Mouse (Mus musculus) midbrain, embryonic 15.5 days (tissue): Measurements from ENCODE around the gene Ccdc105. TPM values are rescaled to one million over a fixed set of nuclear protein-coding genes. Genes with fewer than 3 reads are reported as not detected.

Experiments
- ATAC-seq: fragments of 200-750 bp; cut with Nextera tagmentation; replicated peaks from 2 replicates; pipeline ENCODE4 v1.8.0; 2017; ENCODE audit warnings: moderate TSS enrichment
- H3K27ac ChIP-seq: fragments of 300-500 bp; sonication (generic); 2 replicates; pipeline ENCODE4 v1.5.1; 2015; ENCODE audit warnings: mild to moderate bottlenecking, inconsistent platforms
- H3K27me3 ChIP-seq: fragments of 300-500 bp; sonication (generic); replicated peaks from 2 replicates; pipeline ENCODE4 v1.6.1; 2015; ENCODE audit warnings: inconsistent platforms
- H3K36me3 ChIP-seq: fragments of 300-500 bp; sonication (generic); replicated peaks from 2 replicates; pipeline ENCODE4 v1.6.1; 2015; ENCODE audit warnings: inconsistent platforms
- H3K4me1 ChIP-seq: fragments of 300-500 bp; sonication (generic); 2 replicates; pipeline ENCODE4 v1.6.1; 2015; ENCODE audit warnings: inconsistent platforms
- H3K4me2 ChIP-seq: fragments of 300-500 bp; sonication (generic); 2 replicates; pipeline ENCODE4 v1.6.1; 2015; ENCODE audit warnings: inconsistent platforms, mild to moderate bottlenecking, moderate library complexity
- H3K4me3 ChIP-seq: fragments of 300-500 bp; sonication (generic); 2 replicates; pipeline ENCODE4 v1.5.1; 2015; ENCODE audit warnings: mild to moderate bottlenecking, inconsistent platforms
- H3K9ac ChIP-seq: fragments of 300-500 bp; sonication (generic); 2 replicates; pipeline ENCODE4 v1.6.1; 2015; ENCODE audit warnings: mild to moderate bottlenecking, inconsistent platforms
- H3K9me3 ChIP-seq: fragments of 300-500 bp; sonication (generic); 2 replicates; pipeline ENCODE4 v1.6.1; 2016; ENCODE audit warnings: inconsistent platforms
- WGBS: fragments of 180-500 bp; shearing (Covaris S2); methylation state at CpG from one replicate; pipeline ENCODE4 v1.1.7; 2015; ENCODE audit warnings: mixed read lengths; 5-methylcytosine and 5-hydroxymethylcytosine counted together
- polyA plus RNA-seq: library from polyadenylated mRNA; unstranded; fragments of >200 nt; fragmentation: Nextera tagmentation; extraction: Ambion mirVana; gene quantifications from 2 replicates; pipeline ENCODE4 v1.2.1, GENCODE M21; 2015

Gene Ccdc105
- polyA plus RNA-seq, 1 experiment from 2014 or later, result 0.50 TPM

DNA sequence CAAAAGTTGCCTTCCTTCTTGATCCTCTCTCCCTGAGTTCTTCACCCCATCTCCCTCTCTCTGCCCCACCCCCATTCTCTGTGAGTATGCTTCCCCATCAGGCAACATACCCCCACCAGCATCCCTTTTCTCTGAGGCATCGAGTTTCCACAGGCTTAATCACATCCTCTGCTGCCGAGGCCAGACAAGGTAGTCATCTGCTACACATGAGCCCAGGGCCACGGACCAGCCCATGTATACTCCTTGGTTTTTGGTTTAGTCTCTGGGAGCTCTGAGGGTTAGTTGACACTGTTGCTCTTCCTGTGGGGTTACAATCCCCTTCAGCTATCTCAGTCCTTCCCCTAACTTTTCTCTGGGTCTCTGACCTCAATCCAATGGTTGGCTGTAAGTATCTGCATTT is 52.0 kb downstream of the Ccdc105 start:
- Histone ChIP-seq H3K9ac (no peak overlapping the region), H3K36me3 (no peaks in the 10 kb centered on the region), H3K27me3 (no peaks in the 10 kb centered on the region), H3K4me1 (no peaks in the 10 kb centered on the region), H3K27ac (no peak overlapping the region), H3K4me2 (no peak overlapping the region), H3K4me3 (no peak overlapping the region), H3K9me3 (no peaks in the 10 kb centered on the region)
- 50% methylated on average over 3 of the region's 3 CpGs for WGBS
- no peak for ATAC-seq

Other genes with a start within 250 kb of the Ccdc105 start
- not detected in 2 replicates for gene Olfr1358, start 235.6 kb downstream of the Ccdc105 start, polyA plus RNA-seq
- 66.3 and 78.9 TPM in 2 replicates for gene Ilvbl, start 178.7 kb downstream of the Ccdc105 start, polyA plus RNA-seq
- gene Syde1, start 161.1 kb downstream of the Ccdc105 start, polyA plus RNA-seq, result 3.4 and 4.3 TPM in 2 replicates
- not detected in 2 replicates for gene Olfr1357, start 135.0 kb downstream of the Ccdc105 start, polyA plus RNA-seq
- gene Casp14, start 34.8 kb downstream of the Ccdc105 start, polyA plus RNA-seq, result not detected in 2 replicates
- gene Slc1a6, start 27.4 kb upstream of the Ccdc105 start, polyA plus RNA-seq, result 16.5 and 17.4 TPM in 2 replicates
- gene Olfr1356, start 99.1 kb upstream of the Ccdc105 start, polyA plus RNA-seq, result not detected in 2 replicates
- gene Olfr1355, start 122.5 kb upstream of the Ccdc105 start, polyA plus RNA-seq, result not detected in 2 replicates
- not detected in 2 replicates for gene Olfr1354, start 160.1 kb upstream of the Ccdc105 start, polyA plus RNA-seq
- not detected in 2 replicates for gene Olfr8, start 197.6 kb upstream of the Ccdc105 start, polyA plus RNA-seq
- not detected in 2 replicates for gene Olfr1353, start 210.2 kb upstream of the Ccdc105 start, polyA plus RNA-seq
- not detected in 2 replicates for gene Olfr1352, start 228.0 kb upstream of the Ccdc105 start, polyA plus RNA-seq